Mouse (Mus musculus): ENCODE data around the gene Ift122.

The Ift122 gene

DNA sequence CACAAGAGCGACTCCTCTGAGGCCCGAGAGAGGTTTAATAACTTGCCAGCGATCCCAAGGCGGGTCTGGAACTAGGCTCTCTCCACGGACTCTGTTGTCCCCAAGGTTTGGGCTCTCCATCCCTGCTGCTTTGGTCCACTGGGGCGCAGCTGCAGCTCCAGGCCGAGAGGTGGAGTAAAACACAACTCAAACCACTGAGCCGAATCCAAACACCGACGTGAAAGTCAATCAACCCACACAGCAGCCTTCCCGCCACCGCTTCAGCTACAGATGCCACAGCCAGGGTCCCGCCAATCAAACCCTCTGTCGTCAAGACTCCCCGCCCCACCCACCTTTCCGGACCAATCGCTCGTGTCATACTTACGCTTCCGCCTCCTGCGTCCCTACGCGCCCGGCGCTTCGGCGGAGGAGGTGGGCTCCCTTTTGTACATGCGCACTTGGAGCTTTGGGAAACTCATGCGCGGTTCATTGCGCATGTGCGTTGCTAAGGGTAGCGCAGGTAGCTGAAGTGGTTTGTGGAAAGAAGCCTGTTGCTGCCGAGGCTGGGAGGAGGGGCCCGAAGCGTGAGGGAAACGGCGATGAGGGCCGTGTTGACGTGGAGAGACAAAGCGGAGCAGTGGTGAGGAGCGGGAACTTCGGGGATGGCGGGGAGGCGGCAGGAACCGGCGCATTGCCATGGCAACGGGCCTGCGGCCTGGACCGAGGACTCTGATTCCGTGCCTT lies at the start of gene Ift122, which contains the start of gene Mbd4:
Ift122 (plus strand) TSS at position 380 of the 723 bp plus-strand sequence.
Mbd4 (minus strand) TSS at position 281 of the 723 bp plus-strand sequence.
- peak; percentile 100 for DNase-seq (ENCODE audit: low spot score)

DNA sequence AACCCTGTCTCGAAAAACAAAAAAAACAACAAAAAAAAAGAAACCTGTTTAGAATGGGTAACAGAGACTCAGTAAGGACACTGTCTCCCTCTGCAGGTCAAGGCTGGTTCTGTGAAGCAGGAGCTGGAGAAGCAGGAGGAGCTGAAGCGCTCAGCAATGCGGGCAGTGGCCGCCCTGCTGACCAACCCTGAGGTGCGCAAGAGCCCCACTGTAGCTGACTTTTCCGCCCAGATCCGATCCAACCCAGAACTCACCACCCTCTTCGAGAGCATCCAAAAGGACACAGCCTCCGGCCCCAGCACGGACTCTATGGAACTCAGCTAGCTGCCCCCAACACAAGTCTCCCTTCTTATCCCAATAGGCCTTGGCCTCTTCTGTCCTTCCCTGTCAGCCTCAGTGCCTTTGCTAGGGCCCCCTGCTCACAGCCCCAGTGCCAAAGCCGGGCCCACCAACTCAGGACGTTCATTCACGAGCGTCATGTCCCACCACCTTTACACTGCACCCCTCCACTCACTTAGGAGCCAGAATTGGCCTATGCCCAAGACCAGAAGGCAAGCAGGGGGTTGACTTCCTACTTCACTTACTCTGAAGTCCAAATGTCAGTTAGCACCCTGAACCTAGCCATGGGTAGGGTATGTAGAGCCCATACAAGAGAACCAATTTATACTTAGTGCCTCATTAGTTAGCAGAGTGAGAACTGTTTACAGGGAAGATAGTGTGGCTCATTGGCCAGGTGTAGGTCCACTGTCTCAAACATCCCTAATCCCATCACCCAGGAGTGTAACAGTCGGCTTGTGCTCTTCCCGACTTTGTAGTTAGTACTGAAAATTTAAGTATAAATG lies 49.5 kb upstream of the Ift122 start:
- peak; percentile 87 for DNase-seq (ENCODE audit: low spot score)

DNA sequence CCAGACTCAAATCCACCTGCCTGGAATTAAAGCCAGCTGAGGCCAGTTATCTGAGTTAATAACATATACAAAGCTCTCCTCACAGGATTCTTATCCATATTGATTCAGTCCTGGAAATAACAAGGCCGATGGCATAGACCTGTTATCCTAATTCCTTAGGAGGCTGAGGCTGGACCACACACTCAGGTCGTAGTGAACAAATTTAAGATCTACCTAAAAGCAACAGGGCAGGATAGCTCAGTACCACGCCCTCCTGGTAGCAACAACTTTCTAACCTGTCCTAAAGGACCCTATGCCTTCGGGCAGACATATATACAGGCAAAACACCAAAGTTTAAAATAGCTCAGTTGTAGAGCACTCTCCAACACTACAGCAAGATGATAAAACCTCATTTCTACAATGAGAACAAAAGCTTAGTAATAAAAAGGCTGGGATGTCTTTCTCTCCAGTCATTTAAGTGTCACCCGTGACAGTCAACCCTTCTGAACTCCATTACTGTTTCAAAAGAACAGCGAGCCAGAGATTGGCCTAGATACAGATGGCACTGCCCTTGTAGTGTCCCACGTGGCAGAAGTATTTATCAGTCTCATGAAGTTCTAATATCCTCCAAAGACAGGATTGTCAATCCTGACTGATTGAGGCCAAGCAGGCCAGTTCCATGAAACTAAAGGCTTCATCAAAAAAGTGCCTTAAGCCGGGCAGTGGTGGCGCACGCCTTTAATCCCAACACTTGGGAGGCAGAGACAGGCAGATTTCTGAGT lies 48.7 kb upstream of the Ift122 start:
- peak; percentile 42 for DNase-seq (ENCODE audit: low spot score)

DNA sequence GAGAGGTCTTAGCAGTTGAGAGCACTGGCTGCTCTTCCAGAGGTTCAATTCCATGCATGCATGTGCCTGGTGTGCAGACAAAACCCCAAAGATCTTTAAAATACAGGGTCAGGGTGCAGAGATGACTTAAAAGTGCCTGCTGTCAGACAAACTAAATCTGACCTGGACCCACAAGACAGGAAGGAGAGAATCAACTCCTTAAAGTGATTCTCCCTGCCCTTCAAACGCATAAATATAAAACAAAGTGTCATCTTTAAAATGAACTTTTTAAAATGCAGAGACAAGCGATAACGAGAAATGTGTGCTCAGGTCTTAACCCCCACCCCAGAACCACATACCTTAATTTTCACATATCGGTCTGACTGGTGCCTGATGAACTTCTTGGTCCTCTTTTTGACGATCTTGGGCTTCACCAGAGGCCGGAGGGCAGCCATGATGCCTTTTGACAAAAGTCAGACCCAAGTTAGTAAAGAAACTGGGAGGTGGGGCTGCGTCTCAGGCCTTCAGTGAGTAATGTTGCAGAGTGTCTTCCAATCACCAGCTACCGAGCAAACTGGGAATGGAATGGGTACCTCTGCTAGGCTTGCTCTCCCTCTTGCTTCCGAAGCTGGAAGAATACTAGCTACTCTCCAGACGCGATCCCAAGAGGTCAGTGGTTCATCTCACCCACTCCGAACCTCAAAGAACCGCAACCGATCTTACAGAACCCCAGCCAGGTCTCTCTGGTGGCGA lies 45.6 kb upstream of the Ift122 start:
- peak; percentile 9 for DNase-seq (ENCODE audit: low spot score)

DNA sequence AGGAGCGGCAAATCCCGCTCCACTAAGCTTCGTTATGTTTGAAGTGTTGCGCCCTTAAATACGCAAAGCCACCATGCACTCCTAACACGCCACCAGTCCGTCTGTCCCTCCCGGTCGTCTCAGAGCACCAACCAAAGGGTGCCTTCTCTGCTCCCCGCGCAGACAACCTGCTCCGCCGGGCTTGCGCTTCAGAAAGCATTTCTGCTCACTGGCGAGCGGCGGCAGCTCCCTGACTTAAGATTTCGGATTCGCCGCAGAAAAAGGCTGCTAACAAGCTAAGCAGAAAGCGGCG lies 45.1 kb upstream of the Ift122 start:
- DNase-seq (ENCODE audit: low spot score), result peak; percentile 33

DNA sequence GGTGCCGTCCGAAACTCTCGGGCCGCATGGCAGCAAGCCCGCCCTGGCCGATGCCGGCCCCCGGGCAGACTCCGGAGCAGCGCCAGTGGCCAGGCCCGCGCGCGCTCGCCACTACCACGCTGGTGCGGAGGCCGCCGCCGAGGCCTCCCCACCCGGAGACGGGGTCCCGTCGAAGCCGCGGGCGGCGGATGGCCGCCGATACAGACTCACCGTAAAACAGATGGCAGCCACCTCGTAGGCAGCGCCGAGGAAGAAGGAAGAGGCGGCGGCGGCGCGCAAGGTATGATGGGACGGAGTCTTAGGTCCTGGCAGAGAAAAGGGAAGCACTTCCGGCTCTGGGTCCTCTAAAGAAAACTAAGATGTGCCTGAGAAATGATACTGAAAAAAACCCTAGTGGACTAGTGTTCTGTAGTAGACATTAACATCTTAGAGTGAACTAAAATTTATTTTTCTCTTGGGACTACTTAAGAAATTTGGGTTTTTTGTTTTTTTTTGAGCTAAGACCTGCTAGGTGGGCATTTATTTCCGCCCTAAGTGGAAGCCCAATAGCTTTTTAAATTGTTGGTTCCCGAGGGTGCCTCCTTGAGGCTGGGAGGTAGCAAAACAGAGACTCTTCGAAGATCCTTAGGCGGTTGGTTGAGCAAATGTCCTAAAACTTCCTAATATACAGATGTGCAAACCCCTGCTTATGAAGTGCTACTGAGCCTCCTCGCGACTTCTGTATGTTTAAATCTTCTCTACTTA lies 44.6 kb upstream of the Ift122 start, which contains the start of gene Rpl32:
Rpl32 (minus strand) TSS at position 260 of the 744 bp plus-strand sequence.
- DNase-seq (ENCODE audit: low spot score), result peak; percentile 95

DNA sequence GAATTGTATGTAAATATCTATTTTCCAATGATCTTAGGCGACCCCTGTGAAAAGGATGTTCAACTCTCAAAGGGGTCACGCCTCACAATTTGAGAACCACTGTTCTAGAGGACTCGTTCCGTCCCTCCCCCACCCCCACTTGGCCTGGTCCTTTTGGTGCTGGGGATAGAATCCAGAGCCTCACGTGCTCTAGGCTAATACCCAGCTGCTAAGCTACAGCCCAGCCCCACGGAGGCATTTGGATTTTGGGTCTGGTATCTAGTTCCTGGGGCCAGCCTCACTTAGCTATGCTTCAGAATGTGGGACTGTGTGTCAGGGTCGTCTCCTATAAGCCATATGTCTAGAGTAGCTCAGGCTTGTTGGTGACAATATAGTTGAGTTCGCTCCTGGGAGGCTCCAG lies 41.7 kb upstream of the Ift122 start:
- DNase-seq (ENCODE audit: low spot score), result no peak

DNA sequence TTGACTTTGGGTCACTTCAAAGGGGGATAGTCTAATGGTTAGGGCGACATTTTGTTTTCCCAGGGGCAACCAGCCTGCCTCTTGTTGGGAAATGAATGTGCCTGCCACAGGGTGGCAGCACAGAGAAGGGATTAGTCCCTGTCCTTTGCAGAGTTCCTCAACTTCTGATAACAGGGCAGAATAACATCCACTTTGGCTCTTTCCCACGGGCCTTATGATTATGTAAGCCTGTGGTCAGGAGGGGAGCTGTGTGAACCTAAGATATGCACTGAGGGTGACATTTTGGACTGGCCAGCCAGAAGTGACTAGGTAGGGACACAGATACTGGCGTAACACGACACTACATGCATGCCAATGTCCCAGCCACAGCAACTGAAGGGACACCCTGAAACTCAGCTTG lies 39.2 kb upstream of the Ift122 start:
- DNase-seq (ENCODE audit: low spot score), result peak; percentile 78

DNA sequence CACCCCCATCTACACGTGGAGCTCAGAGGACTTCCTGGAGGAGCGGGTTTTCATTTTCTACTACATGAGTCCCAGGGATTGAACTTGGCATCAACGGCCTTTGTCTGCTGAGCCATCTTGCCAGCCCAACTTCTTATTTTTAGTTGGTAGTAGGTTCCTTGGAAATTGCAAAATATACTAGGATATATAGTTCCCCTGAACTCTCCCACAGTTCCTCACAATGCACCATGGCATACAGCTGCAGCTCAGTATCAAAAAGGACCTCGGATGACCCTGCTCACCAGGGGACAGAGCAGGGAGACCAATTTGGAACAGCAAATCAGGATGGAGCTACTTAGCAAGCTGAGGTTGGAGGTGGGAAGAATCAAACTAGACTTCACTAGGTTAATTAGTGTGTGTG lies 38.2 kb upstream of the Ift122 start:
- DNase-seq (ENCODE audit: low spot score), result no peak

DNA sequence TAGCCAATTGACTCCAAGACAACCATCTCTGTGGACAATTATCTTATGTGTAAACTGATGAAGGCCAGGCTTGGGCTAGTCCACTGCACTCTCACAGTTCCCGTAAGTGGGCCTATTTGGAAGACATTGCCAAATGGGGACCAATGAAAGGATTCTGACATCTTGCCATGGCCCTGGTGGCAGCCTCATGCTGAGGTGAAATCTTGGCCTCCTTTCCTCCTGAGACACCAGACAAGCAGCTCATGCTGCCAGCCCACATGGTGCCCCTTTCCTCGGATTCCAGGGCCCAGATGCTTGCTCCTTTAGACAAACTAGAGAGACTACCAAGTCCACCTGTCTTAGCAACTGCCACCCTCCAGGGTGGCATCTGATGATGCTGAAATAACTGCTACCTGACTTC lies 35.1 kb upstream of the Ift122 start:
- DNase-seq (ENCODE audit: low spot score), result no peak

DNA sequence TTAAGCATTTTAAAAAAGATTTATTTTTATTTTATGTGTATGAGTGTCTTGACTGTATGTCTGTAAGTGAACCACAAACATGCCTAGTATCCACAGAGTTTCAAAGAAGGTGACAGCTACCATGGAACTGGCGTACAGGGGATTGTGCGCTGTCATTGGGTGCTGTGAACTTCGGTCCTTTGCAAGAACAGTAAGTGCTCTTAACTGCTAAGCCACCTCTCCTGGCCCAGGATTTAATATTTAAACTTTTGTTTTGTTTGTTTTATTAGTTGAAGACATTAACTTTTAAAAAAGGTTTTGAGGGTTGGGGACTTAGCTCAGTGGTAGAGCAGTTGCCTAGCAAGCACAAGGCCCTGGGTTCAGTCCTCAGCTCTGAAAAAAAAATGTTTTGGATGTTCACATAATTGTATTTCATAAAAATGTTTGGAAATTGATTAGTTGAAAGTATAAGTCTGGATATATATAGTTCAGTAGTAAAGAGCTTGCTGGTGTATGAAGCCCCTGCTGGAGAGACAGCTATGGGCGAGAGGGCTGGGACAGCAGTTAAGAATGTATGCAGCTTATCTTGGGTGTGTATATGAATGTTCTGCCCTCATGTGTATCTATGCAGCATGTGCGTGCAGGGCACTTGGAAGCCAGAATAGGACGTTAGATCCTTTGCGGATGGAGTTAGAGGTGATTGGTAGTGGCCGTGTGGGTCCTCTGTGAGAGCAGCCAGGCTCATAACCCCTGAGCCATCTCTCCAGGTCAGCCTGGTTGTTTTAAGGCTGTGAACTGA lies 31.9 kb upstream of the Ift122 start:
- no peak for DNase-seq (ENCODE audit: low spot score)

DNA sequence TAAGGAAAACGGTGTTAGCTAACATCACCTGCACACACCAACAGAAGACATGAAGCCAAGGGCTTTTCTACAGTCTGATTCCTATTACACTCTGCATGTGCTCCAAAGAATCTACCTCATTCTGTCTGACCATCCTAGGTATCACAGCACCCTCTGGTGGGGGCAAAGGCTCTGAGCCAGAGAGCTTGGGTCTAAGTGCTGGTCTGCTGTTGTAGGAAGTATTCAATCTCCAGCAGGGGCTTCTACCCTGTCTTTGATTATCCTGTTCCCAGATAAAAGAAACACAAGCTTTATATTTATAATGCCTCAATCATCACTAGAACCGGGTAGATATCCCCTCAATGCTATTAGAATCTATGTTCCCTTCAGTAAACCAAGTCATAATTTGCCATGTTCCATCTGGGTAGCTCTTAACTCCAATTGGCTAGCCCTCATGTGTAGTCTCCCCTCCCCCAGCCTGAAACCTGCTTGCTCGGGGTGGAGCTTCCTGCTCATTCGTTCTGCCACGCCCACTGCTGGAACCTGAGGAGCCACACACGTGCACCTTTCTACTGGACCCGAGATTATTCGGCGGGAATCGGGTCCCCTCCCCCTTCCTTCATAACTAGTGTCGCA lies 29.3 kb upstream of the Ift122 start:
- peak; percentile 94 for DNase-seq (ENCODE audit: low spot score)

DNA sequence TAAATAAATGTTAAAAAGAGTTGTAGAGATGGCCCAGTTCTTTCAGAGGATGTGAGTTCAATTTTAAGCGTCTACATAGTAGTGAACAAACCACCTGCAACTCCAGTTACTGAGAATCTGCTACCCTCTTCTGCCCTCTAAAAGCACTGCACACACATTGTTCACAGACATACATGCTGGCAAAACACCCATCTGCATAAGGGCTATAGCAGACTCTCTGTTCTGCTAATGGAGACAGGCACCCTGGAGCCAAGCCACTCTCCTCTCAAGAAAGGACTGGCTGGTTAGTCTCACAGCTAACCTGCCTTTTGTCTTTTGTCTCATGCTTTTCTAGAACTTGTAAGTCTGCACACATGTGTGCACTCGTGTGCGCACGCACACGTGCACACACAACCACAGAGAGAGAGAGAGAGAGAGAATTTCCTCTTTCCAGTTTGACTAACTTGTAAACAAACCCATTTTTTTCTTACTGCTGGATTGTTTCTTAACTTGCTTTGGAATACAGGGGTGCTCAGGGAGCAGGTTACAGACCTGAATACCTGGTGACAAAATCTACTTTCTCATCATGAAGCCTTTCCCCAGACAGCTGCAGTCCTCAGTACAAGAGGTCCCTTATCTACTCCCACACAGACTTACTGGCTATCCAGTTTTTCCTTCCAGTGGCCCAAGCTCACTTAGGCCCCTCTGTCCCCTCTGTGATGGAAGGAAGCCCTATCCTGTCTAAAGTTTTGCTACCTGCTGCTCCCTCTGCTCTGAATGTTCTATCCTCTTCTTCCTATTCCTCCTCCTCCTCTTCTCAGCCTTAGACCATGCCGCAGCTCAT lies 22.3 kb upstream of the Ift122 start:
- no peak for DNase-seq (ENCODE audit: low spot score)

DNA sequence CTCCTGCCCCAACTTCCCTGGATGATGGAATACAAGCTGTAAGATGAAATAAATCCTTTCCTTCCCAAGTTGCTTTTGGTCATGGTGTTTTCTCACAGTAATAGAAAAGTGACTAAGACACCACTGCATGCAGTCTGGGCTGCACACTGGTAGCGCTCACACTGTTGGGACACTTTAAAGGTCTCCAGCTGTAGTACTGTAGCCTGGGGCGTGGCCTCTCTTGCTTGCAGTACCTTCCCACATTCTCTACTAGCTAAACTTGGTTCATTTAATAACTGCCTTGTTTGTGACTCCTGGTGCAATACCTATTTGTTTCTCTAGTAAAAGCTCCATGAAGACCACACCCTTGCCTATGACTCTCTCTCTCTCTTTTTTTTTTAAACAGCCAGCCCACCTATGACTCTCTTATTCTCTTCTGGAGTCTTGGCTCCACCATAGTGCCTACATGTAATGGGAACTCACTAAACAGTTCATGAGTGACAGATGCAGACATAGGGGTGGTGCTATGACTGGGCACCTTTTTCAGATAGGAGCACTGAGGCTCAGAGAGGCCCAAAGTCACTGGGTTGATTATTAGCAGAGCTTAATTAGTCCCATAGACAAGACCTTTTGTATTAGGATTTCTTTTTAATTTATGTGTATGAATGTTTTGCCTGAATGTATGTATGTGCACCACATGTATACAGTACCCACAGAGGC lies 21.0 kb upstream of the Ift122 start:
- no peak for DNase-seq (ENCODE audit: low spot score)

DNA sequence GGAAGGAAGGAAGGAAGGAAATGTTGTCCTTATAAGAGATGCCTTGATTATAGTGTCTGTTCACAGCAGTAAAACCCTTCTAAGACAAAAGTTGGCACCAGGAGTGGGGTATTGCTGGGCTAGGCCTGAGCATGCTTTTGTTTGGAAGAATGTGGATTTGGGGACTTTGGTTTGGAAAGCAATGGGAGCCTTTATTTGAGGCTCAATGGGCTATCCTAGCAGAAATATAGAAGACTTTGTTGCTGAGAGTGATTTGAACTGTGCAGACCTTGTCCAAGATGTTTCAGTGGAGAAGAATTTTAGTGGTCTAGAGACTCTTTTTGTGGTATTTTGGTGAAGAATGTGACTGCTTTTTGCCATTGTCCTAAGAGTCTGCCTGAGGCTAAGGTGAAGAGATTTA lies 19.4 kb upstream of the Ift122 start:
- no peak for DNase-seq (ENCODE audit: low spot score)

DNA sequence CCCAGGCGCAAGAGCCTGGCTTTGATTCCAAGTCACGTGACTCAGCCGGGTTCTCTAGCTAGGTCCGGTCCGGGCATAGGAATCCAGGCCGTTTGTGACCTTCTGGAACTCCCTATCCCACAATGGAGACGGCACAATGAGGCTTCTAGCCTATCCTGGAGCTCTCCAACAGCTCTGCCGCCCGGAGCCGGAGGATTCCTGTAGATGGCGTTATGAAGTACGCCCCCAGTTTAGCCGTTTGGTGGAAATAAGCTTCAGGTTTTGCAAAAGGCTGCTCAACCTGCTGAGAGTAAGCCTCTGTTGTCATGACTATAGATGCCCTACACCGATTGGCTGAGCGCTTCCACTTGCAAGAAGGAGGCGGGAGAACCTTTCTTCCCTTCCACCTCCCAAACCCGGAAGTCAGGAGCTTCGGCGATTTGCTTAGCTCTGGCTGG lies 15.1 kb upstream of the Ift122 start, which contains the start of gene Efcab12:
Efcab12 (minus strand) TSS at position 252 of the 437 bp plus-strand sequence.
- peak; percentile 87 for DNase-seq (ENCODE audit: low spot score)

DNA sequence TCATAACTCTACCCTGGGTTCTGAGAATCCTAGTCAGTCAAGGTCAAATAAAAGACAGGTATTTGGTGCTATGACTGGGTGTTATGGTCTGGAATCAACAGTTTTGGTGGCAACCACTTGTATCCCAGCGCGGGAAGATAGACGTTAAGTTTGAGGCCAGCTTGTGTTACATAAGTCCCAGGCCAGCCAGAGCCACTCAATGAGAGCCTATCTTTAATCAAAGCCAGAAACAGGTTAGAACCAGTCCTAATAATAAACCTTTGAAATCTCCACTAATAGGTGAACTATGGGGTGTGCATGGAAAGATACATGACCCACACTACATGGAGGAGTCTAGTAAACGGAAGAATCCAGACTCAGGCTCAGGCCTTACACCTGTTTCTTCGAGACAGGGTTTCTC lies 14.5 kb upstream of the Ift122 start:
- no peak for DNase-seq (ENCODE audit: low spot score)

DNA sequence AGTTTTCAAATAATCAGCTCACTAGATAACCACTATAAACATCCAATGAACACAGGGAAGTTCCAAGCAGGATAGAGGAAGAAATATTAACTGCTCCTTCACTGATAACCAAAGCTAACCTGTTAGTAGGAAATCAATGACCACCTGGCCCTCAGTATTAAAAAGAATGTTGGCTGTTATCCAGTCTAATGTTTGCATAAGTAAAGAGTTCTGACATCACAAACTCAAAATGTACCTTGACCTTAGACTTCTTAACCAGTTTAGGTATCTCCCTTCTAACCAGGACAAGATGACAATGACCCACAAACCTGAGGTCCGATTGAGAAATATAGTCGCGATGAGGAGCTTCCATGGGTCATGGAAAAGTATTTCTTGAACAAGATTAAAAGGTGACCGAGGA lies 8.3 kb upstream of the Ift122 start:
- DNase-seq (ENCODE audit: low spot score), result no peak

Data from embryo, embryonic 10 days (tissue).